Mouse (Mus musculus) cerebellum, postnatal 25 days (tissue): ENCODE results near the gene Plekhf1.

Experiments
- DNase-seq, 2 experiments: peaks; one replicate each; pipeline ENCODE4 v3.0.0; 2021; ENCODE audit warnings: mixed read lengths in 2 of 2

Gene Plekhf1

GRCm38 (mm10) chr7:38184786-38185185, 43.0 kb downstream of the Plekhf1 start:
- DNase-seq: no peak

GRCm38 (mm10) chr7:38184418-38184745, 43.4 kb downstream of the Plekhf1 start:
- DNase-seq: peak in 1 of 2 experiments; percentile 42

GRCm38 (mm10) chr7:38183709-38184417, 44.0 kb downstream of the Plekhf1 start:
- DNase-seq: peak; percentile 94 to 95

GRCm38 (mm10) chr7:38182962-38183687, 44.7 kb downstream of the Plekhf1 start, which contains the start of gene 1600014C10Rik:
TSS of gene 1600014C10Rik (plus strand) at chr7:38183217.
- peak in 1 of 2 experiments; percentile 63 for DNase-seq

- peak; percentile 92 to 94 for DNase-seq
These were observed 45.2 kb downstream of the Plekhf1 start for GRCm38 (mm10) chr7:38182596-38182961.

GRCm38 (mm10) chr7:38181366-38181765, 46.5 kb downstream of the Plekhf1 start:
- no peak for DNase-seq

GRCm38 (mm10) chr7:38179896-38180295, 47.9 kb downstream of the Plekhf1 start:
- DNase-seq: no peak

- no peak for DNase-seq
These were observed 51.8 kb downstream of the Plekhf1 start for GRCm38 (mm10) chr7:38176056-38176455.

- DNase-seq: peak; percentile 42 to 54
These were observed 53.3 kb downstream of the Plekhf1 start for GRCm38 (mm10) chr7:38174321-38175148.

- DNase-seq: no peak
These were observed 53.9 kb downstream of the Plekhf1 start for GRCm38 (mm10) chr7:38173871-38174270.

GRCm38 (mm10) chr7:38167724-38168141, 60.1 kb downstream of the Plekhf1 start:
- DNase-seq: peak; percentile 40 to 68
